Mouse (Mus musculus): ENCODE measurements around the gene Uox. TPM values are rescaled to one million over a fixed set of nuclear protein-coding genes. Genes with fewer than 3 reads are reported as not detected.

Uox gene
- polyA plus RNA-seq, 1 experiment from 2014 or later: not detected

- H3K9me3 ChIP-seq (replicated peaks; ENCODE audit: control insufficient read depth, low read length, poor library complexity, severe bottlenecking): no peaks in the 10 kb centered on the region
- no peak for ATAC-seq
- 74% methylated on average over 6 of the region's 6 CpGs for WGBS
- no peak overlapping the region for H3K4me3 ChIP-seq (ENCODE audit: low read depth, low read length)
- H3K4me1 ChIP-seq (ENCODE audit: control insufficient read depth, insufficient read depth, low read length): no peaks in the 10 kb centered on the region
- H3K27me3 ChIP-seq (ENCODE audit: control insufficient read depth, insufficient read depth, low read depth, low read length): no peaks in the 10 kb centered on the region
- no peak overlapping the region for H3K9ac ChIP-seq (ENCODE audit: low read depth, low read length)
- no peak overlapping the region for H3K27ac ChIP-seq (ENCODE audit: low read length)
- no peaks in the 10 kb centered on the region for H3K36me3 ChIP-seq (ENCODE audit: control insufficient read depth, insufficient read depth, low read length)
- no peak overlapping the region for H3K4me2 ChIP-seq (ENCODE audit: low read length)
Observed at GRCm38 (mm10) chr3:146653692-146654091, 83.5 kb downstream of the Uox start.

GRCm38 (mm10) chr3:146655111-146655577, 84.9 kb downstream of the Uox start:
- no peaks in the 10 kb centered on the region for H3K9me3 ChIP-seq (replicated peaks; ENCODE audit: control insufficient read depth, low read length, poor library complexity, severe bottlenecking)
- 80% methylated on average over 2 of the region's 2 CpGs for WGBS
- ATAC-seq: no peak
- H3K27ac ChIP-seq (ENCODE audit: low read length): no peak overlapping the region
- no peaks in the 10 kb centered on the region for H3K36me3 ChIP-seq (ENCODE audit: control insufficient read depth, insufficient read depth, low read length)
- no peak overlapping the region for H3K9ac ChIP-seq (ENCODE audit: low read depth, low read length)
- no peaks in the 10 kb centered on the region for H3K4me1 ChIP-seq (ENCODE audit: control insufficient read depth, insufficient read depth, low read length)
- no peaks in the 10 kb centered on the region for H3K27me3 ChIP-seq (ENCODE audit: control insufficient read depth, insufficient read depth, low read depth, low read length)
- H3K4me3 ChIP-seq (ENCODE audit: low read depth, low read length): no peak overlapping the region
- no peak overlapping the region for H3K4me2 ChIP-seq (ENCODE audit: low read length)

GRCm38 (mm10) chr3:146657433-146657832, 87.2 kb downstream of the Uox start:
- Histone ChIP-seq H3K36me3 (ENCODE audit: control insufficient read depth, insufficient read depth, low read length) (no peaks in the 10 kb centered on the region), H3K9ac (ENCODE audit: low read depth, low read length) (no peak overlapping the region), H3K27ac (ENCODE audit: low read length) (no peak overlapping the region), H3K4me3 (ENCODE audit: low read depth, low read length) (no peak overlapping the region), H3K27me3 (ENCODE audit: control insufficient read depth, insufficient read depth, low read depth, low read length) (no peaks in the 10 kb centered on the region), H3K9me3 (replicated peaks; ENCODE audit: control insufficient read depth, low read length, poor library complexity, severe bottlenecking) (no peaks in the 10 kb centered on the region), H3K4me2 (ENCODE audit: low read length) (no peak overlapping the region), H3K4me1 (ENCODE audit: control insufficient read depth, insufficient read depth, low read length) (no peaks in the 10 kb centered on the region)
- WGBS: 90% methylated on average over 5 of the region's 5 CpGs
- ATAC-seq: no peak

GRCm38 (mm10) chr3:146658061-146658639, 87.9 kb downstream of the Uox start:
- no peak overlapping the region for H3K9ac ChIP-seq (ENCODE audit: low read depth, low read length)
- no peaks in the 10 kb centered on the region for H3K4me1 ChIP-seq (ENCODE audit: control insufficient read depth, insufficient read depth, low read length)
- H3K27me3 ChIP-seq (ENCODE audit: control insufficient read depth, insufficient read depth, low read depth, low read length): no peaks in the 10 kb centered on the region
- no peak overlapping the region for H3K27ac ChIP-seq (ENCODE audit: low read length)
- WGBS: 94% methylated on average over 1 of the region's 1 CpGs
- no peaks in the 10 kb centered on the region for H3K36me3 ChIP-seq (ENCODE audit: control insufficient read depth, insufficient read depth, low read length)
- H3K4me3 ChIP-seq (ENCODE audit: low read depth, low read length): no peak overlapping the region
- no peaks in the 10 kb centered on the region for H3K9me3 ChIP-seq (replicated peaks; ENCODE audit: control insufficient read depth, low read length, poor library complexity, severe bottlenecking)
- no peak for ATAC-seq
- H3K4me2 ChIP-seq (ENCODE audit: low read length): no peak overlapping the region

- Histone ChIP-seq H3K9me3 (replicated peaks; ENCODE audit: control insufficient read depth, low read length, poor library complexity, severe bottlenecking) (no peaks in the 10 kb centered on the region), H3K4me2 (ENCODE audit: low read length) (no peak overlapping the region), H3K27me3 (ENCODE audit: control insufficient read depth, insufficient read depth, low read depth, low read length) (no peaks in the 10 kb centered on the region), H3K4me3 (ENCODE audit: low read depth, low read length) (no peak overlapping the region), H3K36me3 (ENCODE audit: control insufficient read depth, insufficient read depth, low read length) (no peaks in the 10 kb centered on the region), H3K27ac (ENCODE audit: low read length) (no peak overlapping the region), H3K4me1 (ENCODE audit: control insufficient read depth, insufficient read depth, low read length) (no peaks in the 10 kb centered on the region), H3K9ac (ENCODE audit: low read depth, low read length) (no peak overlapping the region)
- 89% methylated on average over 5 of the region's 5 CpGs for WGBS
- ATAC-seq: no peak
Observed at GRCm38 (mm10) chr3:146659321-146659720, 89.1 kb downstream of the Uox start.

DNA sequence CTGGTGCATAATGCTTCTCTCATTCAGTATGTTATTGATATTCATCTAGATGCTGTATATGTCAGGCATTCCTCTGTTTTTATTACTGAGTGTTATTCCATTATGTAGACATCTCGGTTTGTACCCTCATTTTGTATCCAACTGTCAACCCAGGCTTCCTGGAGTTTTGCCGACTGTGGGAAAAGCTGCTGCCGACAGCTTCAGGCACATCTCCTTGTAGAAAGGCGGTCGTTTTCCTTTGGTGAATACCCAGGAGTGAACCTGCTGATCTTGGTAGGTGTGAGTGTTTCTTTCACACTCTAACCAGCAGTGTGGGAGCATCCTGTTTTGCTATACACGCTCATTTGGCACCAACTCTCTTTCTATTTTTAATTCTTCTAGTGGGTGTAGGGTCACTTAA, 90.8 kb downstream of the Uox start:
- ATAC-seq: no peak
- no peaks in the 10 kb centered on the region for H3K9me3 ChIP-seq (replicated peaks; ENCODE audit: control insufficient read depth, low read length, poor library complexity, severe bottlenecking)
- no peak overlapping the region for H3K27ac ChIP-seq (ENCODE audit: low read length)
- H3K9ac ChIP-seq (ENCODE audit: low read depth, low read length): no peak overlapping the region
- no peaks in the 10 kb centered on the region for H3K27me3 ChIP-seq (ENCODE audit: control insufficient read depth, insufficient read depth, low read depth, low read length)
- WGBS: 73% methylated on average over 6 of the region's 6 CpGs
- H3K4me1 ChIP-seq (ENCODE audit: control insufficient read depth, insufficient read depth, low read length): no peaks in the 10 kb centered on the region
- H3K4me3 ChIP-seq (ENCODE audit: low read depth, low read length): no peak overlapping the region
- H3K36me3 ChIP-seq (ENCODE audit: control insufficient read depth, insufficient read depth, low read length): no peaks in the 10 kb centered on the region
- H3K4me2 ChIP-seq (ENCODE audit: low read length): no peak overlapping the region

DNA sequence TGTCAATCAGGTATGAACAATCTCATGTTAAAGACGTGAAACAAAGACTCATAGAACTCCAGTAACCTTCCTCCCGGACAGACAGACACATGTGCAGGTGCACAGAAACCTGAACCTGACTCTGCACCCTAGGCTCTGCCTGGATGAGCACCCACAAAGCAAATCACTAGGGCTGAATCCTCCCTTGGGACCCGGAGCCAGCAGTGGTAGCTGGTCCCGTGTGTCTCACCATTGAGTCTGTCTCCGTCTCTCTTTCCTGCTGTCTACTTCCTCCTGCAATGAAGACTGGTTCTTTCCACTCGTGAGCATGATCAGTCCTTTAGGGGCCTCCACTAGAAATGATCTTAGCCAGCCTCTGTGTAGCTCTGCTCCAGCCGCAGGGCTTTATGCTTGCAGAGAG, 91.7 kb downstream of the Uox start:
- Histone ChIP-seq H3K9me3 (replicated peaks; ENCODE audit: control insufficient read depth, low read length, poor library complexity, severe bottlenecking) (no peaks in the 10 kb centered on the region), H3K4me2 (ENCODE audit: low read length) (no peak overlapping the region), H3K4me1 (ENCODE audit: control insufficient read depth, insufficient read depth, low read length) (no peaks in the 10 kb centered on the region), H3K36me3 (ENCODE audit: control insufficient read depth, insufficient read depth, low read length) (no peaks in the 10 kb centered on the region), H3K27me3 (ENCODE audit: control insufficient read depth, insufficient read depth, low read depth, low read length) (no peaks in the 10 kb centered on the region), H3K9ac (ENCODE audit: low read depth, low read length) (no peak overlapping the region), H3K4me3 (ENCODE audit: low read depth, low read length) (no peak overlapping the region), H3K27ac (ENCODE audit: low read length) (no peak overlapping the region)
- 80% methylated on average over 7 of the region's 7 CpGs for WGBS
- no peak for ATAC-seq

DNA sequence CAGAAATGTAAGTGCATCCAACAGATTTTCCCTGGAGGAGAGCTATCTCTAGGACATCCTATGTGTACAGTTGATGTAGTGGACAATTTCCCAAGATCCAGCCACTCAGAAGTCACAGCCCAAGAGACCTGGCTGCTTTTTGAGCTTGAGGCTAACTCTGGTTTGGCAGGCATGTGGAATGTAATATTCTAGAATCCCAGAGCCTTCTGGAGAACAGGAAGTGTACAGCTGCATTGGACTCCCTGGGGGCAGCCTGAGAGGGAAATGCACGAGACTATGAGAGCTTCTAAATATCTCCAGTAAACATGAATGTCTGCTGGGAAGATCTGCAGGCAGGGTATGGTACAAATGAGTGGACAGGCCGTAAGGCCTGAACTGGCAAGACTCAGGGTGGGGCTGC, 100.9 kb downstream of the Uox start:
- no peak overlapping the region for H3K4me2 ChIP-seq (ENCODE audit: low read length)
- no peak for ATAC-seq
- WGBS: 77% methylated on average over 2 of the region's 2 CpGs

GRCm38 (mm10) chr3:146675101-146675500, 104.9 kb downstream of the Uox start:
- Histone ChIP-seq H3K4me1 (ENCODE audit: control insufficient read depth, insufficient read depth, low read length) (no peaks in the 10 kb centered on the region), H3K4me2 (ENCODE audit: low read length) (no peak overlapping the region), H3K9me3 (replicated peaks; ENCODE audit: control insufficient read depth, low read length, poor library complexity, severe bottlenecking) (no peaks in the 10 kb centered on the region), H3K9ac (ENCODE audit: low read depth, low read length) (no peak overlapping the region), H3K4me3 (ENCODE audit: low read depth, low read length) (no peak overlapping the region), H3K27ac (ENCODE audit: low read length) (no peak overlapping the region), H3K27me3 (ENCODE audit: control insufficient read depth, insufficient read depth, low read depth, low read length) (no peaks in the 10 kb centered on the region), H3K36me3 (ENCODE audit: control insufficient read depth, insufficient read depth, low read length) (no peaks in the 10 kb centered on the region)
- WGBS: 81% methylated on average over 1 of the region's 1 CpGs
- ATAC-seq: no peak

More for the DNA sequence above, 100.9 kb downstream of the Uox start:
- Histone ChIP-seq H3K9me3 (replicated peaks; ENCODE audit: control insufficient read depth, low read length, poor library complexity, severe bottlenecking) (no peaks in the 10 kb centered on the region), H3K9ac (ENCODE audit: low read depth, low read length) (no peak overlapping the region), H3K4me3 (ENCODE audit: low read depth, low read length) (no peak overlapping the region), H3K36me3 (ENCODE audit: control insufficient read depth, insufficient read depth, low read length) (no peaks in the 10 kb centered on the region), H3K27me3 (ENCODE audit: control insufficient read depth, insufficient read depth, low read depth, low read length) (no peaks in the 10 kb centered on the region), H3K4me1 (ENCODE audit: control insufficient read depth, insufficient read depth, low read length) (no peaks in the 10 kb centered on the region), H3K27ac (ENCODE audit: low read length) (no peak overlapping the region)

All from midbrain, embryonic 16.5 days (tissue).